Mouse (Mus musculus) limb, embryonic 14.5 days (tissue): ENCODE results near the gene Mia2. TPM values are rescaled to one million over a fixed set of nuclear protein-coding genes. Genes with fewer than 3 reads are reported as not detected.
A peak's percentile ranks its signal among the peaks of the same experiment; 100 is the strongest.
"Not testable (repeated sequence)": the region's sequence is repeated elsewhere in the genome, so short reads cannot be mapped to it uniquely, and the experiment has no call there.

Experiments used
- ATAC-seq: fragments of 200-750 bp; cut with Nextera tagmentation; 2 replicates; pipeline ENCODE4 v1.8.0; 2017; ENCODE audit warnings: low read depth, moderate number of reproducible peaks, moderate TSS enrichment; ENCODE audit not compliant: low FRiP score
- DNase-seq: peaks from one replicate; pipeline ENCODE4 v3.0.0-alpha.2; 2015; ENCODE audit warnings: low spot score
- H3K27ac ChIP-seq: fragments of 300-500 bp; sonication (generic); replicated peaks from 2 replicates; pipeline ENCODE4 v1.5.1; 2014; ENCODE audit warnings: low read depth, mild to moderate bottlenecking, low read length, moderate library complexity, mixed read lengths
- H3K27me3 ChIP-seq: fragments of 300-500 bp; sonication (generic); 2 replicates; pipeline ENCODE4 v1.6.1; 2014; ENCODE audit warnings: low read length, mixed read lengths; ENCODE audit not compliant: control insufficient read depth, insufficient read depth
- H3K36me3 ChIP-seq: fragments of 300-500 bp; sonication (generic); 2 replicates; pipeline ENCODE4 v1.6.1; 2014; ENCODE audit warnings: mild to moderate bottlenecking, low read length, moderate library complexity, mixed read lengths; ENCODE audit not compliant: control insufficient read depth, insufficient read depth
- H3K4me1 ChIP-seq: fragments of 300-500 bp; sonication (generic); 2 replicates; pipeline ENCODE4 v1.6.1; 2014; ENCODE audit warnings: antibody characterized with exemption, low read length, mixed read lengths; ENCODE audit not compliant: control insufficient read depth, insufficient read depth
- H3K4me2 ChIP-seq: fragments of 300-500 bp; sonication (generic); replicated peaks from 2 replicates; pipeline ENCODE4 v1.6.1; 2014; ENCODE audit warnings: low read depth, mild to moderate bottlenecking, low read length, moderate library complexity; ENCODE audit not compliant: severe bottlenecking
- H3K4me3 ChIP-seq: fragments of 300-500 bp; sonication (generic); replicated peaks from 2 replicates; pipeline ENCODE4 v1.5.1; 2014; ENCODE audit warnings: low read length
- H3K9ac ChIP-seq: fragments of 300-500 bp; sonication (generic); 2 replicates; pipeline ENCODE4 v1.6.1; 2014; ENCODE audit warnings: mild to moderate bottlenecking, low read depth, low read length, moderate library complexity; ENCODE audit not compliant: severe bottlenecking
- H3K9me3 ChIP-seq: fragments of 300-500 bp; sonication (generic); 2 replicates; pipeline ENCODE4 v1.6.1; 2016; ENCODE audit warnings: low read length; ENCODE audit not compliant: control insufficient read depth
- POLR2A ChIP-seq: fragments of 200-500 bp; IDR thresholded peaks from 2 replicates; pipeline ENCODE4 v1.8.0; 2012; ENCODE audit warnings: inconsistent platforms, mild to moderate bottlenecking, moderate library complexity, borderline replicate concordance; ENCODE audit not compliant: insufficient read depth, insufficient read length; ENCODE audit errors: extremely low read depth
- WGBS: fragments of 180-500 bp; shearing (Covaris S2); extraction: QIAGEN DNeasy Blood & Tissue Kit; methylation state at CpG from one replicate; pipeline ENCODE4 v1.1.7; 2014; 5-methylcytosine and 5-hydroxymethylcytosine counted together
- microRNA-seq: library from miRNA; unstranded; fragments of <30 nt; microRNA quantifications from one replicate; pipeline ENCODE4, GENCODE M21; 2016
- polyA plus RNA-seq, 2 experiments: library from polyadenylated mRNA; depleted of rRNA in 1 of 2; stranded (reverse) in 1 of 2; unstranded in 1 of 2; fragments of >200 nt; fragmentation: Nextera tagmentation in 1 of 2; extraction: Ambion mirVana in 1 of 2; gene quantifications; 2 replicates each; pipeline versions ENCODE4 v1.2.1 to v1.2.3; 2012 to 2014

The Mia2 gene
- polyA plus RNA-seq, 2 experiments = 59.1 to 61.8 TPM

GRCm38 (mm10) chr12:59219325-59220225 lies 124.0 kb downstream of the Mia2 start, which contains the start of gene Fbxo33:
Gene Fbxo33 (minus strand): TSS chr12:59219725.
- Histone ChIP-seq H3K27ac (peak within 1 kb of the TSS; percentile 95), H3K4me2 (peak within 1 kb of the TSS; percentile 94), H3K4me1 (peaks cover 14% of the 10 kb centered on the region), H3K9ac (peak within 1 kb of the TSS; percentile 85), H3K36me3 (no peaks in the 10 kb centered on the region), H3K4me3 (peak within 1 kb of the TSS; percentile 91), H3K9me3 (no peaks in the 10 kb centered on the region), H3K27me3 (no peaks in the 10 kb centered on the region)
- DNase-seq (peak; percentile 96), ATAC-seq (peak; percentile 96)
- 0 out of 2 replicates have a peak, but pooled peaks have one; percentile 13 for TF ChIP-seq POLR2A
- WGBS = 2% methylated on average over 85 of the region's 109 CpGs

- Histone ChIP-seq H3K27me3 (no peaks in the 10 kb centered on the region), H3K36me3 (no peaks in the 10 kb centered on the region), H3K4me1 (no peaks in the 10 kb centered on the region), H3K9ac (no peak overlapping the region), H3K27ac (no peak overlapping the region), H3K9me3 (no peaks in the 10 kb centered on the region), H3K4me2 (no peak overlapping the region), H3K4me3 (no peak overlapping the region)
- 90% methylated on average over 5 of the region's 5 CpGs for WGBS
- ATAC-seq (no peak), DNase-seq (no peak)
- no peak for TF ChIP-seq POLR2A
Measured at GRCm38 (mm10) chr12:59228401-59228800, 132.8 kb downstream of the Mia2 start.

DNA sequence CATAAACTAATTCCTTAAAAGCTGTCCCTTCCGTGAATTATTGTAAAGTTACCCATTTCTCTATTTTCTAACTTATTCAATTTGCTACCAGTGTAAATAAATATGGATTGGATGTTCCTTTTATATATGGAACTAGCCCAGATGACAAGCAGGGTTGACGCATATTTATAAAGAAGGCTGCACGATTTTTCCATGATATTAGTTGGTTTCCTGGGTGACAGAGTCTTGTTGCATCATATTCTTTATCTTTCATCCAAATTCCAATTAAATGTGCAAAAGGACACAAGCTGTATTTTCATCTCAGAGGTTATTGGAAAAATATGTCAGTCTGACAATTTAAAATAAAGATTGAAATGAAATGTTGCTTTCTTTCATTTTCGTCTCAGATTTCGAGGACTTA lies 142.8 kb downstream of the Mia2 start:
- 84% methylated on average over 5 of the region's 5 CpGs for WGBS
- no peak for ATAC-seq

GRCm38 (mm10) chr12:59241031-59241430 lies 145.4 kb downstream of the Mia2 start:
- not testable (repeated sequence) for H3K4me2 ChIP-seq, H3K4me1 ChIP-seq, H3K9ac ChIP-seq, H3K4me3 ChIP-seq, H3K27me3 ChIP-seq, DNase-seq, H3K36me3 ChIP-seq, H3K27ac ChIP-seq, H3K9me3 ChIP-seq, ATAC-seq
- 87% methylated on average over 8 of the region's 8 CpGs for WGBS

More for the DNA sequence above, 142.8 kb downstream of the Mia2 start:
- Histone ChIP-seq H3K4me2 (no peak overlapping the region), H3K27me3 (no peaks in the 10 kb centered on the region), H3K4me3 (no peak overlapping the region), H3K27ac (no peak overlapping the region), H3K36me3 (no peaks in the 10 kb centered on the region), H3K9me3 (no peaks in the 10 kb centered on the region), H3K4me1 (no peaks in the 10 kb centered on the region), H3K9ac (no peak overlapping the region)
- no peak for TF ChIP-seq POLR2A
- DNase-seq = no peak

Small RNA genes within 50 kb of the gene (microRNA-seq; reads per million reads assigned to microRNA genes)
- gene Gm27284 = not detected

Other genes starting within 250 kb of the Mia2 start
- 67.1 and 72.6 TPM in 2 replicates for gene Sec23a, start 83.8 kb upstream of the Mia2 start, polyA plus RNA-seq (2012; rRNA removed)
- gene Sec23a, start 83.8 kb upstream of the Mia2 start, polyA plus RNA-seq (2014; fragmentation: Nextera tagmentation; extraction: Ambion mirVana) = 97.1 and 102 TPM in 2 replicates
- gene Gemin2, start 82.4 kb upstream of the Mia2 start, polyA plus RNA-seq (2012; rRNA removed) = 15.3 and 18.3 TPM in 2 replicates
- 16.1 and 18.0 TPM in 2 replicates for gene Gemin2, start 82.4 kb upstream of the Mia2 start, polyA plus RNA-seq (2014; fragmentation: Nextera tagmentation; extraction: Ambion mirVana)
- 71.7 and 87.5 TPM in 2 replicates for gene Trappc6b, start 34.3 kb upstream of the Mia2 start, polyA plus RNA-seq (2012; rRNA removed)
- gene Trappc6b, start 34.3 kb upstream of the Mia2 start, polyA plus RNA-seq (2014; fragmentation: Nextera tagmentation; extraction: Ambion mirVana) = 53.9 and 60.4 TPM in 2 replicates
- gene Pnn, start 28.9 kb upstream of the Mia2 start, polyA plus RNA-seq (2012; rRNA removed) = 55.0 and 108 TPM in 2 replicates
- gene Pnn, start 28.9 kb upstream of the Mia2 start, polyA plus RNA-seq (2014; fragmentation: Nextera tagmentation; extraction: Ambion mirVana) = 68.3 and 80.2 TPM in 2 replicates
- 10.2 and 12.8 TPM in 2 replicates for gene Fbxo33, start 123.9 kb downstream of the Mia2 start, polyA plus RNA-seq (2012; rRNA removed)
- 10.5 and 11.0 TPM in 2 replicates for gene Fbxo33, start 123.9 kb downstream of the Mia2 start, polyA plus RNA-seq (2014; fragmentation: Nextera tagmentation; extraction: Ambion mirVana)